8 mouse cellular contexts compared by ENCODE assay signal in genomic region chr15:93518941-93519835, GRCm38 (mm10).
DNase-seq lines count a peak whose midpoint lies in the region; ATAC-seq and TF ChIP-seq lines count a peak whose summit lies in the region.

No protein-coding gene starts in this region.

- WGBS in heart, embryonic 11.5 days (ENCODE audit: insufficient replicate concordance) = under 1% methylated on average over 85 of the region's 85 CpGs
- under 1% methylated on average over 78 of the region's 85 CpGs for WGBS in kidney, embryonic 15.5 days
- under 1% methylated on average over 85 of the region's 85 CpGs for WGBS in liver, embryonic 13.5 days (ENCODE audit: insufficient replicate concordance)

- DNase-seq in CD4-positive helper T cell, adult 2 months (ENCODE audit: low read depth, low spot score) = peak; percentile 81
- DNase-seq in brain, embryonic 14.5 days (ENCODE audit: low read depth) = peak; percentile 76
- peak; percentile 64 for DNase-seq in liver, embryonic 13.5 days
- DNase-seq in naive thymus-derived CD4-positive, alpha-beta T cell, adult 2 months (ENCODE audit: low read depth) = peak; percentile 88
- DNase-seq in spleen, postnatal 4 days (ENCODE audit: low spot score in 2 of 2) = peak; percentile 83 to 95

- peak overlapping the region; percentile 94 for H3K9ac ChIP-seq in heart, embryonic 11.5 days (ENCODE audit: low read depth, low read length)
- peak overlapping the region; percentile 82 for H3K9ac ChIP-seq in kidney, embryonic 15.5 days
- H3K9ac ChIP-seq in liver, embryonic 13.5 days = peak overlapping the region; percentile 71

- H3K4me2 ChIP-seq in heart, embryonic 11.5 days = peak overlapping the region; percentile 90
- H3K4me2 ChIP-seq in kidney, embryonic 15.5 days = peak overlapping the region; percentile 93
- H3K4me2 ChIP-seq in liver, embryonic 13.5 days = peak overlapping the region; percentile 95

- peak overlapping the region; percentile 72 for H3K27ac ChIP-seq in embryonic fibroblast, embryonic 13.5 days (ENCODE audit: insufficient read depth, low read length)
- peak overlapping the region; percentile 98 for H3K27ac ChIP-seq in heart, embryonic 11.5 days (ENCODE audit: low read depth, low read length)
- H3K27ac ChIP-seq in kidney, embryonic 15.5 days = peak overlapping the region; percentile 84
- peak overlapping the region; percentile 43; the same call in 1 of the 2 replicates for H3K27ac ChIP-seq in liver, embryonic 13.5 days

- ATAC-seq in heart, embryonic 11.5 days (replicated peaks; ENCODE audit: insufficient number of reproducible peaks, low FRiP score, low TSS enrichment) = peak; percentile 85
- peak; percentile 90 for ATAC-seq in kidney, embryonic 15.5 days (replicated peaks; ENCODE audit: low FRiP score)
- peak; percentile 89 for ATAC-seq in liver, embryonic 13.5 days (ENCODE audit: low read depth)

- TF ChIP-seq CTCF in brain, embryonic 14.5 days (IDR thresholded peaks at IDR 0.05; ENCODE audit: borderline replicate concordance, extremely low read depth, insufficient read depth, insufficient read length) = peak; percentile 75
- peak; percentile 42; the same call in 1 of the 2 replicates for TF ChIP-seq CTCF in embryonic fibroblast, embryonic 13.5 days (IDR thresholded peaks at IDR 0.05; ENCODE audit: borderline replicate concordance, insufficient read depth, low read length)

- H3K27me3 ChIP-seq in heart, embryonic 11.5 days (ENCODE audit: control insufficient read depth, insufficient read depth, low read length) = no peaks in the 10 kb centered on the region
- 0 out of 2 replicates have a peak, but pooled peaks cover 3% of the 10 kb centered on the region for H3K27me3 ChIP-seq in kidney, embryonic 15.5 days
- peaks cover 49% of the 10 kb centered on the region for H3K27me3 ChIP-seq in liver, embryonic 13.5 days

- peaks cover 9% of the 10 kb centered on the region for H3K4me1 ChIP-seq in embryonic fibroblast, embryonic 13.5 days (ENCODE audit: control insufficient read depth, insufficient read depth, low read length)
- H3K4me1 ChIP-seq in heart, embryonic 11.5 days (ENCODE audit: control insufficient read depth, insufficient read depth, low read length) = peaks cover 60% of the 10 kb centered on the region
- H3K4me1 ChIP-seq in kidney, embryonic 15.5 days = peaks cover 62% of the 10 kb centered on the region
- peaks cover 66% of the 10 kb centered on the region for H3K4me1 ChIP-seq in liver, embryonic 13.5 days (replicated peaks)

- no peak for TF ChIP-seq POLR2A in brain, embryonic 14.5 days (IDR thresholded peaks at IDR 0.05; ENCODE audit: borderline replicate concordance, extremely low read depth, insufficient read depth, insufficient read length, poor library complexity, severe bottlenecking)
- TF ChIP-seq POLR2A in embryonic fibroblast, embryonic 13.5 days (IDR thresholded peaks at IDR 0.05; ENCODE audit: low read depth, low read length) = no peak

- no peaks in the 10 kb centered on the region for H3K36me3 ChIP-seq in heart, embryonic 11.5 days (ENCODE audit: control insufficient read depth, insufficient read depth, low read length)
- no peaks in the 10 kb centered on the region for H3K36me3 ChIP-seq in kidney, embryonic 15.5 days
- H3K36me3 ChIP-seq in liver, embryonic 13.5 days = no peaks in the 10 kb centered on the region

- no peaks in the 10 kb centered on the region for H3K9me3 ChIP-seq in heart, embryonic 11.5 days (replicated peaks; ENCODE audit: control insufficient read depth, low read length)
- no peaks in the 10 kb centered on the region for H3K9me3 ChIP-seq in kidney, embryonic 15.5 days (replicated peaks)
- no peaks in the 10 kb centered on the region for H3K9me3 ChIP-seq in liver, embryonic 13.5 days (replicated peaks)

- H3K4me3 ChIP-seq in embryonic fibroblast, embryonic 13.5 days (ENCODE audit: insufficient read depth, low read length) = peak overlapping the region; percentile 72
- H3K4me3 ChIP-seq in heart, embryonic 11.5 days (ENCODE audit: low read depth, low read length) = peak overlapping the region; percentile 91
- peak overlapping the region; percentile 86 for H3K4me3 ChIP-seq in kidney, embryonic 15.5 days (replicated peaks)
- peak overlapping the region; percentile 73 for H3K4me3 ChIP-seq in liver, embryonic 13.5 days (replicated peaks)

Comparison
In these comparisons a context has a peak if more than half of its experiments do, and no peak if none do; other contexts are left out.
1. Peak in every context shown above with its lines: DNase-seq, ATAC-seq, H3K4me3 ChIP-seq and H3K27ac ChIP-seq.
2. H3K27ac ChIP-seq: peak in every context shown above with its lines; median percentile 98 in heart, embryonic 11.5 days; 84 in kidney, embryonic 15.5 days; 72 in embryonic fibroblast, embryonic 13.5 days; 43 in liver, embryonic 13.5 days.